In genomic region chr1:168381451-168381850, GRCm38 (mm10) we compare ENCODE assay signal across 12 mouse cellular contexts. TPM values are rescaled to one million over a fixed set of nuclear protein-coding genes. Genes with fewer than 3 reads are reported as not detected.
DNase-seq lines count a peak whose midpoint lies in the region; ATAC-seq and TF ChIP-seq lines count a peak whose summit lies in the region.
"Had no signal": no experiment of that assay in that cellular context is flagged by ENCODE, and none has a peak within 500 bp of the region (broad histone marks: within the 10 kb centered on the region; RNA-seq: fewer than 3 reads in every experiment).

No protein-coding gene starts in this region.

- ATAC-seq in lung, postnatal 0 days, result no peak

- H3K79me2 ChIP-seq in heart, adult 2 months (replicated peaks; ENCODE audit: control insufficient read depth, insufficient read depth, low read length), result no peaks in the 10 kb centered on the region

- no peak for TF ChIP-seq EP300 in heart, adult 2 months (IDR thresholded peaks at IDR 0.05; ENCODE audit: insufficient read depth, low read depth, low read length)
- TF ChIP-seq EP300 in lung, postnatal 0 days (IDR thresholded peaks at IDR 0.05), result no peak

- no peak for DNase-seq in heart, adult 2 months
- no peak for DNase-seq in heart, adult 8-10 months (ENCODE audit: low spot score)
- no peak for DNase-seq in lung, postnatal 0 days (ENCODE audit: low spot score)
- DNase-seq in lung, postnatal 25 days (ENCODE audit: low spot score), result no peak
- DNase-seq in kidney, adult 11 months, result peak; percentile 70
- DNase-seq in limb, embryonic 10.5 days (ENCODE audit: low spot score), result no peak
- no peak for DNase-seq in adipocyte (ENCODE audit: low spot score)
- DNase-seq in retina, embryonic 14.5 days (ENCODE audit: low spot score), result no peak
- DNase-seq: cerebellum, postnatal 36 days had no signal

- H3K4me3 ChIP-seq in heart, adult 2 months, result no peak overlapping the region
- no peak overlapping the region for H3K4me3 ChIP-seq in lung, postnatal 0 days (ENCODE audit: low read depth, low read length)
- H3K4me3 ChIP-seq in limb, embryonic 10.5 days, result no peak overlapping the region
- H3K4me3 ChIP-seq: limb, embryonic 15.5 days; neural tube, embryonic 15.5 days had no signal

- intact Hi-C loops in heart, adult 2 months (cut with DNase I), result no loop called here

- no peaks in the 10 kb centered on the region for H3K27me3 ChIP-seq in heart, adult 2 months (ENCODE audit: control insufficient read depth, insufficient read depth, low read length)
- no peaks in the 10 kb centered on the region for H3K27me3 ChIP-seq in lung, postnatal 0 days (replicated peaks; ENCODE audit: insufficient read depth, low read length)
- H3K27me3 ChIP-seq in limb, embryonic 10.5 days (ENCODE audit: low read depth, poor library complexity, severe bottlenecking), result no peaks in the 10 kb centered on the region
- H3K27me3 ChIP-seq: limb, embryonic 15.5 days; neural tube, embryonic 15.5 days had no signal

- peak overlapping the region; percentile 93 for H3K27ac ChIP-seq in heart, adult 2 months
- peak overlapping the region; percentile 20; the same call in 1 of the 2 replicates for H3K27ac ChIP-seq in lung, postnatal 0 days (ENCODE audit: low read length)
- H3K27ac ChIP-seq in limb, embryonic 10.5 days, result peak overlapping the region; percentile 46; the same call in 1 of the 2 replicates
- H3K27ac ChIP-seq: neural tube, embryonic 15.5 days had no signal

- H3K4me1 ChIP-seq in heart, adult 2 months (ENCODE audit: control insufficient read depth, insufficient read depth, low read length), result peaks cover 14% of the 10 kb centered on the region
- peaks cover 28% of the 10 kb centered on the region for H3K4me1 ChIP-seq in lung, postnatal 0 days (ENCODE audit: insufficient read depth, low read depth, low read length)
- H3K4me1 ChIP-seq in limb, embryonic 10.5 days, result peaks cover 99% of the 10 kb centered on the region

- no peak overlapping the region for H3K9ac ChIP-seq in heart, adult 2 months (ENCODE audit: low read depth, low read length)
- H3K9ac ChIP-seq in lung, postnatal 0 days (replicated peaks; ENCODE audit: low read depth), result no peak overlapping the region
- H3K9ac ChIP-seq: limb, embryonic 15.5 days; neural tube, embryonic 15.5 days had no signal

- peaks cover 5% of the 10 kb centered on the region for H3K36me3 ChIP-seq in heart, adult 2 months (ENCODE audit: control insufficient read depth, insufficient read depth, low read length)
- no peaks in the 10 kb centered on the region for H3K36me3 ChIP-seq in lung, postnatal 0 days (ENCODE audit: insufficient read depth, low read length)
- peaks cover 10% of the 10 kb centered on the region for H3K36me3 ChIP-seq in limb, embryonic 10.5 days
- H3K36me3 ChIP-seq: limb, embryonic 15.5 days; neural tube, embryonic 15.5 days had no signal

- TF ChIP-seq CTCF in heart, adult 2 months (IDR thresholded peaks at IDR 0.05), result no peak
- no peak for TF ChIP-seq CTCF in lung, postnatal 0 days (IDR thresholded peaks at IDR 0.05)

- WGBS in heart, adult 2 months, result 74% methylated on average over 4 of the region's 4 CpGs
- WGBS in lung, postnatal 0 days, result 42% methylated on average over 4 of the region's 4 CpGs
- 66% methylated on average over 4 of the region's 4 CpGs for WGBS in limb, embryonic 10.5 days

- no peak for TF ChIP-seq POLR2A in heart, adult 2 months (IDR thresholded peaks at IDR 0.05; ENCODE audit: insufficient read depth, low read depth, low read length)

- no peak overlapping the region for H3K4me2 ChIP-seq in lung, postnatal 0 days (replicated peaks; ENCODE audit: low read depth, low read length)
- H3K4me2 ChIP-seq: limb, embryonic 15.5 days; midbrain, embryonic 11.5 days; neural tube, embryonic 15.5 days had no signal

- H3K9me3 ChIP-seq in lung, postnatal 0 days (ENCODE audit: low read length), result no peaks in the 10 kb centered on the region
- H3K9me3 ChIP-seq in limb, embryonic 10.5 days (replicated peaks), result no peaks in the 10 kb centered on the region
- H3K9me3 ChIP-seq: limb, embryonic 15.5 days; neural tube, embryonic 15.5 days had no signal

RNA-seq across cellular contexts. Expression of gene Pbx1, which starts 50.6 kb away (rescaled TPM):
- 10 to 100 TPM; 52.8 to 54.7 TPM for total RNA-seq in heart, adult 2 months (2021)
- 33.1 and 47.6 TPM in 2 replicates for polyA plus RNA-seq in heart, adult 2 months (2012; rRNA removed)
- total RNA-seq in heart, adult 8-10 months (2022), result 10 to 100 TPM; 48.1 to 60.7 (median 56.2) TPM
- 23.9 and 32.5 TPM in 2 replicates for polyA plus RNA-seq in lung, postnatal 0 days (2015; fragmentation: Nextera tagmentation; extraction: Ambion mirVana)
- 44.7 and 55.9 TPM in 2 replicates for polyA plus RNA-seq in limb, embryonic 10.5 days (2016; fragmentation: Nextera tagmentation; extraction: Ambion mirVana)

Comparison
In these comparisons a context has a peak if more than half of its experiments do, and no peak if none do; other contexts are left out.
1. H3K27ac ChIP-seq: peak in every context shown above with its lines; median percentile 93 in heart, adult 2 months; 46 in limb, embryonic 10.5 days; 20 in lung, postnatal 0 days.